Mouse (Mus musculus): Measurements from ENCODE around the gene Socs7. TPM values are rescaled to one million over a fixed set of nuclear protein-coding genes. Genes with fewer than 3 reads are reported as not detected.

The Socs7 gene
- polyA plus RNA-seq, 1 experiment from 2014 or later = 3.9 TPM

GRCm38 (mm10) chr11:97434704-97435454 lies 72.5 kb downstream of the Socs7 start:
- H3K27ac ChIP-seq = peak overlapping the region; percentile 83
- no peaks in the 10 kb centered on the region for H3K36me3 ChIP-seq
- H3K9me3 ChIP-seq = no peaks in the 10 kb centered on the region
- H3K27me3 ChIP-seq (ENCODE audit: insufficient read depth, poor library complexity, severe bottlenecking) = peaks cover 26% of the 10 kb centered on the region
- DNase-seq (ENCODE audit: low spot score) = peak; percentile 87
- H3K4me1 ChIP-seq (replicated peaks) = peaks cover 62% of the 10 kb centered on the region
- peak overlapping the region; percentile 53 for H3K4me3 ChIP-seq
- WGBS = 5% methylated on average over 15 of the region's 15 CpGs

- no peak for DNase-seq (ENCODE audit: low spot score)
- peaks cover 72% of the 10 kb centered on the region for H3K4me1 ChIP-seq (replicated peaks)
- no peaks in the 10 kb centered on the region for H3K9me3 ChIP-seq
- no peaks in the 10 kb centered on the region for H3K36me3 ChIP-seq
- H3K4me3 ChIP-seq = peak overlapping the region; percentile 53
- WGBS = 59% methylated on average over 13 of the region's 13 CpGs
- peak overlapping the region; percentile 83 for H3K27ac ChIP-seq
- peaks cover 37% of the 10 kb centered on the region for H3K27me3 ChIP-seq (ENCODE audit: insufficient read depth, poor library complexity, severe bottlenecking)
Measured at GRCm38 (mm10) chr11:97435808-97436491, 73.6 kb downstream of the Socs7 start.

GRCm38 (mm10) chr11:97437745-97438144 lies 75.4 kb downstream of the Socs7 start:
- 12% methylated on average over 5 of the region's 5 CpGs for WGBS
- Histone ChIP-seq H3K36me3 (no peaks in the 10 kb centered on the region), H3K27ac (peak overlapping the region; percentile 47), H3K27me3 (ENCODE audit: insufficient read depth, poor library complexity, severe bottlenecking) (peaks cover 55% of the 10 kb centered on the region), H3K4me3 (no peak overlapping the region; the same call in 1 of the 2 replicates), H3K4me1 (replicated peaks) (peaks cover 83% of the 10 kb centered on the region), H3K9me3 (no peaks in the 10 kb centered on the region)
- DNase-seq (ENCODE audit: low spot score) = peak; percentile 47

GRCm38 (mm10) chr11:97438868-97439267 lies 76.5 kb downstream of the Socs7 start:
- no peak for DNase-seq (ENCODE audit: low spot score)
- Histone ChIP-seq H3K36me3 (no peaks in the 10 kb centered on the region), H3K4me1 (replicated peaks) (peaks cover 83% of the 10 kb centered on the region), H3K9me3 (no peaks in the 10 kb centered on the region), H3K27me3 (ENCODE audit: insufficient read depth, poor library complexity, severe bottlenecking) (peaks cover 62% of the 10 kb centered on the region), H3K4me3 (no peak overlapping the region), H3K27ac (peak overlapping the region; percentile 47; the same call in 1 of the 2 replicates)
- WGBS = 42% methylated on average over 9 of the region's 9 CpGs

- peaks cover 71% of the 10 kb centered on the region for H3K27me3 ChIP-seq (ENCODE audit: insufficient read depth, poor library complexity, severe bottlenecking)
- H3K4me1 ChIP-seq (replicated peaks) = peaks cover 78% of the 10 kb centered on the region
- H3K27ac ChIP-seq = peak overlapping the region; percentile 84
- H3K4me3 ChIP-seq = peak overlapping the region; percentile 59
- no peaks in the 10 kb centered on the region for H3K9me3 ChIP-seq
- WGBS = 4% methylated on average over 37 of the region's 37 CpGs
- peaks cover 8% of the 10 kb centered on the region for H3K36me3 ChIP-seq
- no peak for DNase-seq (ENCODE audit: low spot score)
Measured at GRCm38 (mm10) chr11:97439935-97440334, 77.6 kb downstream of the Socs7 start.

- peak overlapping the region; percentile 84 for H3K27ac ChIP-seq
- peaks cover 71% of the 10 kb centered on the region for H3K27me3 ChIP-seq (ENCODE audit: insufficient read depth, poor library complexity, severe bottlenecking)
- WGBS = 2% methylated on average over 34 of the region's 34 CpGs
Measured at GRCm38 (mm10) chr11:97440441-97440881, 78.1 kb downstream of the Socs7 start.

GRCm38 (mm10) chr11:97441036-97441657 lies 78.8 kb downstream of the Socs7 start:
- Histone ChIP-seq H3K4me3 (peak overlapping the region; percentile 59), H3K4me1 (replicated peaks) (peaks cover 75% of the 10 kb centered on the region), H3K27ac (peak overlapping the region; percentile 84), H3K9me3 (no peaks in the 10 kb centered on the region), H3K27me3 (ENCODE audit: insufficient read depth, poor library complexity, severe bottlenecking) (peaks cover 71% of the 10 kb centered on the region), H3K36me3 (peaks cover 17% of the 10 kb centered on the region)
- 63% methylated on average over 15 of the region's 15 CpGs for WGBS
- DNase-seq (ENCODE audit: low spot score) = no peak

More at GRCm38 (mm10) chr11:97440441-97440881, 78.1 kb downstream of the Socs7 start:
- DNase-seq (ENCODE audit: low spot score) = no peak
- Histone ChIP-seq H3K4me1 (replicated peaks) (peaks cover 76% of the 10 kb centered on the region), H3K9me3 (no peaks in the 10 kb centered on the region), H3K4me3 (peak overlapping the region; percentile 59), H3K36me3 (peaks cover 14% of the 10 kb centered on the region)

- Histone ChIP-seq H3K27ac (peak overlapping the region; percentile 84), H3K27me3 (ENCODE audit: insufficient read depth, poor library complexity, severe bottlenecking) (peaks cover 71% of the 10 kb centered on the region)
Measured at GRCm38 (mm10) chr11:97441658-97442125, 79.3 kb downstream of the Socs7 start.

GRCm38 (mm10) chr11:97442891-97443675 lies 80.7 kb downstream of the Socs7 start:
- Histone ChIP-seq H3K4me1 (replicated peaks) (peaks cover 60% of the 10 kb centered on the region), H3K9me3 (no peaks in the 10 kb centered on the region), H3K27me3 (ENCODE audit: insufficient read depth, poor library complexity, severe bottlenecking) (peaks cover 63% of the 10 kb centered on the region), H3K4me3 (peak overlapping the region; percentile 16; the same call in 1 of the 2 replicates), H3K27ac (peak overlapping the region; percentile 71), H3K36me3 (peaks cover 27% of the 10 kb centered on the region)
- no peak for DNase-seq (ENCODE audit: low spot score)
- 85% methylated on average over 11 of the region's 11 CpGs for WGBS

More at GRCm38 (mm10) chr11:97441658-97442125, 79.3 kb downstream of the Socs7 start:
- Histone ChIP-seq H3K4me1 (replicated peaks) (peaks cover 74% of the 10 kb centered on the region), H3K9me3 (no peaks in the 10 kb centered on the region), H3K4me3 (peak overlapping the region; percentile 59), H3K36me3 (peaks cover 22% of the 10 kb centered on the region)
- DNase-seq (ENCODE audit: low spot score) = no peak
- 17% methylated on average over 3 of the region's 3 CpGs for WGBS

GRCm38 (mm10) chr11:97445596-97445995 lies 83.2 kb downstream of the Socs7 start:
- 75% methylated on average over 6 of the region's 6 CpGs for WGBS

GRCm38 (mm10) chr11:97445999-97446511 lies 83.7 kb downstream of the Socs7 start:
- H3K9me3 ChIP-seq = no peaks in the 10 kb centered on the region
- DNase-seq (ENCODE audit: low spot score) = no peak
- no peak overlapping the region for H3K4me3 ChIP-seq
- H3K4me1 ChIP-seq (replicated peaks) = peaks cover 53% of the 10 kb centered on the region
- peaks cover 34% of the 10 kb centered on the region for H3K27me3 ChIP-seq (ENCODE audit: insufficient read depth, poor library complexity, severe bottlenecking)
- 62% methylated on average over 4 of the region's 4 CpGs for WGBS
- peak overlapping the region; percentile 63 for H3K27ac ChIP-seq
- H3K36me3 ChIP-seq = peaks cover 35% of the 10 kb centered on the region

More at GRCm38 (mm10) chr11:97445596-97445995, 83.2 kb downstream of the Socs7 start:
- H3K4me1 ChIP-seq (replicated peaks) = peaks cover 53% of the 10 kb centered on the region
- peak overlapping the region; percentile 12; the same call in 1 of the 2 replicates for H3K4me3 ChIP-seq
- H3K9me3 ChIP-seq = no peaks in the 10 kb centered on the region
- H3K27me3 ChIP-seq (ENCODE audit: insufficient read depth, poor library complexity, severe bottlenecking) = peaks cover 38% of the 10 kb centered on the region
- peaks cover 35% of the 10 kb centered on the region for H3K36me3 ChIP-seq
- DNase-seq (ENCODE audit: low spot score) = no peak
- H3K27ac ChIP-seq = peak overlapping the region; percentile 63

GRCm38 (mm10) chr11:97447979-97448378 lies 85.6 kb downstream of the Socs7 start:
- 78% methylated on average over 7 of the region's 7 CpGs for WGBS
- Histone ChIP-seq H3K9me3 (no peaks in the 10 kb centered on the region), H3K36me3 (peaks cover 53% of the 10 kb centered on the region), H3K27me3 (ENCODE audit: insufficient read depth, poor library complexity, severe bottlenecking) (peaks cover 14% of the 10 kb centered on the region), H3K27ac (no peak overlapping the region), H3K4me3 (no peak overlapping the region), H3K4me1 (replicated peaks) (peaks cover 48% of the 10 kb centered on the region)
- DNase-seq (ENCODE audit: low spot score) = no peak
